Mouse (Mus musculus) embryonic fibroblast, embryonic 13.5 days (primary cell): ENCODE data around the gene Cnrip1. TPM values are rescaled to one million over a fixed set of nuclear protein-coding genes. Genes with fewer than 3 reads are reported as not detected.
A peak's percentile ranks its signal among the peaks of the same experiment; 100 is the strongest.
"Not testable (repeated sequence)": the region's sequence is repeated elsewhere in the genome, so short reads cannot be mapped to it uniquely, and the experiment has no call there.

Experiments used
- H3K27ac ChIP-seq: 2 replicates; pipeline ENCODE4 v1.5.1; 2012; ENCODE audit warnings: low read length, control low read depth, inconsistent platforms; ENCODE audit not compliant: insufficient read depth
- H3K4me1 ChIP-seq: 2 replicates; pipeline ENCODE4 v1.6.1; 2011; ENCODE audit warnings: low read length; ENCODE audit not compliant: control insufficient read depth, insufficient read depth
- H3K4me3 ChIP-seq: 2 replicates; pipeline ENCODE4 v1.5.1; 2011; ENCODE audit warnings: mild to moderate bottlenecking, control low read depth, low read length; ENCODE audit not compliant: insufficient read depth
- CTCF ChIP-seq: IDR thresholded peaks from 2 replicates; pipeline ENCODE4 v1.5.1; 2011; ENCODE audit warnings: mild to moderate bottlenecking, control low read depth, low read length, moderate library complexity, borderline replicate concordance; ENCODE audit not compliant: insufficient read depth
- POLR2A ChIP-seq: IDR thresholded peaks from 2 replicates; pipeline ENCODE4 v1.6.1; 2011; ENCODE audit warnings: low read depth, mild to moderate bottlenecking, control low read depth, low read length, moderate library complexity
- polyA plus RNA-seq: library from polyadenylated mRNA; stranded (reverse); fragments of >200 nt; gene quantifications from 2 replicates; pipeline ENCODE4 v1.2.4, GENCODE M21; 2011; ENCODE audit warnings: low read depth; ENCODE audit not compliant: missing spikeins, insufficient read length

Cnrip1 gene
- polyA plus RNA-seq, 1 experiment: 25.9 TPM

DNA sequence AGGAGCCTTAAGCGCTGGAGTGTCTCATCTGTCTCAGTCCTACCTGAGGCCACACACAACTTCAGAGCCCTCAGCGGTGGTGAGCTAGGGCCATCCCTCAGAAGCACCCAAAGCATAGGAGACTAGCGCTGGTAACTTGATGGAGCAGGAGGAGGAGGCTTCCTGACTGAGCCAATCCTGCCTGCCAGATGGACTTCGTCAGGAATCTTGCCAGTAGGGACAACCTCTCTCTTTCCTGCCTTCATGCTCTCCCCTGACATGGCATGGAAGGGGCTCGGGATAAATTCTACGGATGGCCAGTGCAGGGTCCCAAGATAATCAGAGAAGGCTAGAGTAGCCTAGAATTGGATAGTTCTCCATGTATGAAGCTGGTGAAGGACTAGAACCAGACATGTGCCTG lies 28.2 kb upstream of the Cnrip1 start:
- H3K4me1 ChIP-seq: no peaks in the 10 kb centered on the region
- no peak overlapping the region for H3K27ac ChIP-seq
- no peak for TF ChIP-seq CTCF
- no peak for TF ChIP-seq POLR2A
- H3K4me3 ChIP-seq: no peak overlapping the region

DNA sequence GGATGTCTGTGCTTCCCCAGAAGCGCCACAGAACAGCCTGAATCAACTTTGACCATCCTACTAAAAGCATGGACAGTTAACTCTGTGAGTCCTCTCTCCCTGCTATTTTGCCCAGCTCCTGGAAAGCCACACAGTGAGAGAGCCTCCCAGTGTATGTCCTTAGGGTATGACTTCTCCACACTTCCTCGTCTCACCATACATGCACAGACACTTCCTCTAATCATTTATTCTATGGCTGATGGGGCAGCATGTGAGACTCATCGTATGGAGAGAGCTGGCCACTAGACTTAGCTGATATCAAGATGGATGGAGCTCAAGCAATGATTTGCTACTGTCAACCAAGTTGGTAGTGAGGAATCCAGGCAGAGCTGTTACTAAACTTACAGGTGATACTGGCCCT lies 27.4 kb upstream of the Cnrip1 start:
- Histone ChIP-seq H3K27ac (no peak overlapping the region), H3K4me1 (no peaks in the 10 kb centered on the region), H3K4me3 (no peak overlapping the region)
- TF ChIP-seq CTCF (no peak), POLR2A (no peak)

DNA sequence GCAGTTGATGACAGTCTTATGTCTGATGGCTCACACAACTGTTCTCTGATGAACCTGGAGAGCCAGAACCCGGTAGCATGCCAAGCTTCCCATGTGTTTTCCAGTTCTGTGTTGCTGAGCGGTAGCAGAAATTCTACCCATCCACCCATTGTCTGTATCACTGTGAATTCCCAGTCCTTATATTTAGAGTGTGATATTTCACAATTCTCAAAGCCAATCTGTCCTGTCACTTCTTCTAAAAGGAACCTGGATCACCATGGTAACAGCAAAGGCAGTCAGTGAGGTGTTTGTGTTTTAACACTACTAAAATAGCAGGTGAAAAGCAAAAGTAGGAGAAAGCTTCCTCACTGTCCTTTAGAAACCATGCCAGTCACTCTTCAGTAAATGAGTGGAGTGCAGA lies 5.6 kb upstream of the Cnrip1 start:
- Histone ChIP-seq H3K4me1 (no peaks in the 10 kb centered on the region), H3K4me3 (no peak overlapping the region), H3K27ac (no peak overlapping the region)
- TF ChIP-seq CTCF (no peak), POLR2A (no peak)

DNA sequence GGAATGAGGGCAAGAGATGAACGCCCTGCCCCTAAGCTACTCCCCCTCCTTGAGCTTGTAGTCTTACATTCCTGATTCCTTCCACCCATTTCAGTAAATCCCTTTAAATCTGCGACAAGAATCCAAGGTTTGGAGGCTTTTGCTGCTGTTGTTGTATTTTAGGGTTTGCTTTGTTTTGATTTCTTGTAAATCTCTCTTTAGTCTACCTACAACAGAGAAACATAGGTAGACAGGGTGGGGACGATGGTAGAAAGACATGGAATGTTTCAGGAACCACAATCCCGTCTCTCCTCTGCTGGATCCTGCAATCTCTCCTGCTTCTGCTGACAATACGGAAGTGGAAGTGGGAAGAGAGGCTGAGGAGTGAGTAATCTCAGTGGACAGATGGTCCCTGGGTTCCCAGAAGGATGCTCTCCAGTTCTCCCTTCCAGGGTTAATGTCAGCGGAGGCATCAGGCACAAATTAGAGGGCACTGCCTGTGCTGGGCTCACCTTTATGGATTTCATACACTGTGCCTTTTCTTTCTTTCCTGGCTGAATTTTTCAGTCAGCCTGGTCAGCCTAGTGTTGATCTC lies 1.2 kb downstream of the Cnrip1 start:
- Histone ChIP-seq H3K4me3 (peak overlapping the region; percentile 45), H3K4me1 (no peaks in the 10 kb centered on the region), H3K27ac (no peak overlapping the region)
- TF ChIP-seq CTCF (no peak), POLR2A (no peak)

DNA sequence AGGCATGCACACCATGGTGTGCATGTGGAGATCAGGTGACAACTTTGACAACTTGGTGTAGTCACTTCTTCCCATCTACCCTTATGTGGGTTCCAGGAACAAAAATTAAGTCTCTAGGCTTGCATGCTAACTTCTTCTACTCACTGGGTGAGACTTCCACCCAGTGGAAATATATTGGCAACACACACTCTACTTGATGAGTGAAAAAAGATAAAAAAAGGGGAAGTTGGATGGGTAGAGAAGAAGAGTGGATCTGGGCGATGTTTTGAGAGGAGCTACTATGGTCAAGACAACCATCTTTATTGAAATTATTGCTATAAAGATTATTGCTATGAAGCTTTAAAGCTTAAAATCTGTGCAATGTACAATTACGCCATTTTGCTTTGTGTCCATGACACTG lies 18.0 kb downstream of the Cnrip1 start:
- not testable (repeated sequence) for H3K4me3 ChIP-seq, H3K4me1 ChIP-seq

DNA sequence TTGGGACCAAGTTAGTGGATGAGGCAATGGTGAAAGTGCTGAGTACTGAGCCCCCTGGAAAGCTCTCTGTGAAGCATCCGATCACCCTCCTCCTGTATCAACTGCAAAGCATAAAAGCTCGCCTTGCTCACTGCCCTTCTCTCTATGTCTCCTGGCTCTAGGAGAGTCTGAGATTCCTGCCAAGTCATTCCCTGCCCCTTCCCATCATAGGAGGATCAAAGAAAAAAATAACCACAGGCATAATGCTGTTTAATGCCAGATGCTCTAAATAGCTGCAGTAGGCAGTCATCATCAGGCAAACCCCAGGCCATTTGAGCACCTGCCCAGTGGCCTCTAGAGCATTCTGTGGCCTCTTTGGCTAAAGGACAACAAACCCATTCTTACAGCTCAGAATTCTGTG lies 24.3 kb downstream of the Cnrip1 start:
- TF ChIP-seq CTCF (no peak), POLR2A (no peak)
- no peak overlapping the region; the same call in 1 of the 2 replicates for H3K27ac ChIP-seq
- H3K4me3 ChIP-seq: no peak overlapping the region
- no peaks in the 10 kb centered on the region for H3K4me1 ChIP-seq

More for the DNA sequence above, 18.0 kb downstream of the Cnrip1 start:
- not testable (repeated sequence) for H3K27ac ChIP-seq

DNA sequence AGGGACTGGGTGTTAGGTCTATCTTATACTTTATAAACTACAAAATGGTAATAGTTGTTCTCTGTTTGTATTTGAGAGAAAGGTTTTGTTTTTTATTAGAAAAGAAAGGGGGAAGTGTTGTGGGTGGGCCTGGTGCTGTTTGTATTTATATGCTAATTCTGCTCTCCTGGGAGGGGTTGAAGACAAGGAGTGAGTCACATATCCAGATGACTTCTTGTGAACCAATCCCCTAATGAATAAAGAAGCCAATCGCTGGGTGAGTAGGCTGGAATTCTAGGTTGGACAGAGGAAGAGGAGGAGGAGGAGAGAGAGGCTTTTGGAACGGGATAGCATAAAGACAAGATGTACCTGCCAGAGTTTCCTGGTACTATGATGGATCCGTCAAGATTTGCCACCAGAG lies 30.7 kb downstream of the Cnrip1 start:
- H3K27ac ChIP-seq: no peak overlapping the region
- H3K4me3 ChIP-seq: no peak overlapping the region
- peaks cover 10% of the 10 kb centered on the region for H3K4me1 ChIP-seq
- TF ChIP-seq CTCF (no peak), POLR2A (no peak)

DNA sequence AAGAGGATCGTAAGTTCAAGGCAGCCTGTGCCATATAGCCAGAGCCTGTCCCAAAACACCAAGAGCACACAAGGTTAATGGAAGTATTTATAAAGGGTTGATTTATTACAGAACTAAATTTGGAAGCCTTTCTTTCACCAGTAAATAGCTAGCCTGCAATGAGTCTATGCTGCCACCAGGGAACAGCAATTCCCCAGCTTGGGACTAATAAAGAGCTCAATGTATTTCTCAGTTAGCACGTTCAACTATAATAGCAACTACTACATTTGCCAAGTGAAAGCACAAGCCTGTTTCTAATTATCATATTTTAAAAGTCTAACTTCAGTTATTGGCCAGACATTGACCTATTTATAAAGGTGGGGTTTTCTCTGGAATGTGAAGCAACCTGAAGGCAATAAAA lies 31.6 kb downstream of the Cnrip1 start:
- Histone ChIP-seq H3K4me1 (peaks cover 10% of the 10 kb centered on the region), H3K4me3 (no peak overlapping the region), H3K27ac (no peak overlapping the region)
- no peak for TF ChIP-seq POLR2A
- no peak for TF ChIP-seq CTCF

DNA sequence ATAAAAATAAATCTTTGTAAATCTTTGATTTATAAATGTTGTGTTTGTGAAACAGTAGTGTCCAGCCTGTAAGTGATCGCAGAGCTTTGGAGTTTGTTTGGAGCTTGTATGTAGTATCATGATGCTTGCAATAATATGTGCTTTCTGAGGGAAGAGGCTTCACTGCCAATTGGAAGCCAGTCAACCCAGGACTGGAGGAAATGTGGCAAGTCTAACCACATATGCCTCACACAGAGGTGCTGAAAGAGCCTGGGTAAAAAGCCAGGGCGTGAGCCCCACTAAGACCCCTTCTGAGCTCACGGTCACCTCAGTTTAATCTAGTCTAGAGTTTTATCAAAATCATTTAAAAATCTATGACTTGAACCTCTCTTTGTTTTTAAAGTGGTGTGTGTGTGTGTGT lies 32.1 kb downstream of the Cnrip1 start:
- TF ChIP-seq CTCF: no peak
- no peak for TF ChIP-seq POLR2A
- H3K4me1 ChIP-seq: peaks cover 10% of the 10 kb centered on the region
- no peak overlapping the region for H3K4me3 ChIP-seq
- H3K27ac ChIP-seq: peak overlapping the region; percentile 88

DNA sequence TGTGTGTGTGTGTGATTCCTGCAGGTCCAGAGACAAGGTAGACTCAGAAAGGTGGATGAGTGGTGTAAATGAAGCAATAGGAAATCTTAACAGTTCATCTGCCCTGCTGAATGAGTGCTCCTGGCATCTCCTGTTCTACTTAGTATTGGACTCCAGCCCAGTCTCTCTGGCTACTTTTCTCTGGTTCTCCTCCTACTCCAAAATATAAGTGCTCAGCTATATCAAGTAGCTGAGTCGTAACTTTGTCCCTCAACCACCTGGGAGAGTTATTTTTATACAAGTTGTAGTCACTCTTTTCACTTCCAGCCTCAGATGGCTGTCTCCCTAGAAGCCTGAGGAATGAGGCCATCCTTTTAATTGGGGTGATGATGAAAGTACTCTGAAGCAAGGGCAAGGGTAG lies 32.5 kb downstream of the Cnrip1 start:
- H3K27ac ChIP-seq: peak overlapping the region; percentile 88
- peaks cover 10% of the 10 kb centered on the region for H3K4me1 ChIP-seq
- TF ChIP-seq CTCF: no peak
- no peak for TF ChIP-seq POLR2A

DNA sequence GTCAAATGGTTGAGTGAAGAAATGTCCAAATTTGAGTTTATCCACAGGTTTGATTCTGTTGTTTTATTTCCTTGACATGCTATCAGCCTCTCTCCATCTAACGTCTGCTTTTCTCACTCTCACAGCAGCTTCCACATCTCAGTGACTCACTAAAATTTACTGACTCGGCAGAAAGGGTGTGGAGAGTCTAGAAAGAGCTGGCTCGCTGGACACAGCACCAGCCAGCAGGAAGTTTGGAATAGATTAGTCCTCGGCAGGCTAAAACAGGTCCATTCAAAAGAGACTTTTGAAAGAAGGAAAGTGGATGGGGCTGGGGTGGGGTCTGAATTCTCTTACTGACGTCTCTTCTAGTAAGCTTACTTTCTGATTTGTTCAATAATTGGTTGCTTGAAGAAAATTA lies 34.7 kb downstream of the Cnrip1 start:
- H3K4me1 ChIP-seq: peaks cover 10% of the 10 kb centered on the region
- no peak overlapping the region for H3K4me3 ChIP-seq
- peak overlapping the region; percentile 53; the same call in 1 of the 2 replicates for H3K27ac ChIP-seq
- TF ChIP-seq POLR2A (no peak), CTCF (no peak)

More for the DNA sequence above, 32.5 kb downstream of the Cnrip1 start:
- H3K4me3 ChIP-seq: no peak overlapping the region
